Mouse (Mus musculus): Measurements from ENCODE around the gene Pparg.

The Pparg gene

DNA sequence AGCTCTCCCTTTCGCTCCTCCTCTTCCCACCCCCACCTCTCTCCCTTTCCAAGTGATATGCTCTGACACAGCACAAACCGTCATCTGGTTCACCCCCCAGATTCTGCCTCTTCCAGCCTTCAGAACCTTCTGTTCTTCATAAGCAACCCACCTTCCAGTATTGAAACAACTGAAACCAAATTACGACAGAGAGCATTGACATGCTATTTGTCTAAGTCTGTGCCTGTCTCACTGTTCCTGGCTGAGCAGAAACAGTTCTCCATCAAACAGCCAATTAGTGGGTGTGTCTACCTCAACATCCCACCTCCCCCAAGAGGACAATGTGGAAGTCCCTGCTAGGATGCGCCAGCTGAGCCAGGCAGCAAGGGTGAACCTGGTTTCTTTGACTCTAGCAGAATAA lies 157.2 kb downstream of the Pparg start:
- DNase-seq = no peak

DNA sequence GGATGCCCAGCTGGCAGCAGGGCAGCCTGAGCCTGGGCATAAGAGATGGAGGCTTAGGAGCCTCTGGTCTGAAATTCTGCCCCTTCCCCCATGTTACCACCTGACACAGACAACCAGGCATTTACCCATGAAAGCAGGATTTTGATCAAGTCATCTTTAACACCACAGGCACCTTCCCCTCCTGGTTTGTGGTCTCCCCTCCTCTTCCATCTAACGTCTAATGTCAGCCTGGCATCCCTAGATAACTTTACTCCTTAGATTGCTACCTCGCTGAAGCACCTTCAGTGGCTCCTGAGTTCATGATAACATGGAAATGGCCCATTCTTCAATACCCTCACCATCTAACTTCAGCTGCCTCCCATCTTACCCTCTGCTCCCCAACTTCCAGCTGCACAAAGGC lies 157.6 kb downstream of the Pparg start:
- DNase-seq = no peak

DNA sequence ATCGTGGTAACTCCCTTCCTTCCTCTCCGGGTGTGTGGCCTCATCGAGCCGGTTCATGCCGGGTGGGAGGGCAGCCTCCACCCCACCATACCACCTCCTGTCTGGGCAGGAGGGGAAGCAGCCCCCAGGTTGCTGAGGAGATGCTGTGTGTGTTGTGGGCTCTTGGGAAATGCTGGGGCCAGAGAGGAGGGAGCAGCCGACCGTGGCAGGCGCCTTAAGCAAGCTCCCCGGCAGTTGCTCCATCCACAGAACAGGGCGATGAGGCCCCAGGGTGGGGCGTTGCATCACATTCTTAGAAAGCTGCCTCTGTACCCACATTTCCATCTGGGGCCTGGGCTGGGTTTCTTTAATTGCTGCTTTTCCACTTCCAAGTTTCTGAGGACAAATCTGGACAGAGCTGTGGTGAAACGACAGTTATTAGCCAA lies 158.5 kb downstream of the Pparg start:
- DNase-seq = peak; percentile 76

DNA sequence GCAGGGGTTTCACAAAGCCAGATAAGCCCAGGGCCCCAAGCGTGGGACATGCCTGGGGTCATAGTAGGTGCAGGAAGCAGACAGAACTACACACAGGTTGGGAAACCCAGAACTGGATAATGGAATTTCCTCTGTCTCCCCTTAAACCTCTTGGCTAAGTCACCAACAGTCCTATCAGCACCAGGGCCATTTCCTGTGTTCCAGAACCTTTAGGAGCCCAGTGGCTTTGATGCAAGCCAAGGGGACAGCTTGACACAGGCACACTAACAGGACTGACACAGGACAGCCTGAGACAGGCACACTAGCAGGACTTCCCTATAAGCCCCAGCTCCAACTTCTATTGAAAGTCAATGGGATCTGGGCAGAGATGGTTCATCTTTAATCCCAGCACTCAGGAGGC lies 161.2 kb downstream of the Pparg start:
- DNase-seq = no peak

GRCm38 (mm10) chr6:115522691-115523146 lies 162.0 kb downstream of the Pparg start:
- DNase-seq = no peak

DNA sequence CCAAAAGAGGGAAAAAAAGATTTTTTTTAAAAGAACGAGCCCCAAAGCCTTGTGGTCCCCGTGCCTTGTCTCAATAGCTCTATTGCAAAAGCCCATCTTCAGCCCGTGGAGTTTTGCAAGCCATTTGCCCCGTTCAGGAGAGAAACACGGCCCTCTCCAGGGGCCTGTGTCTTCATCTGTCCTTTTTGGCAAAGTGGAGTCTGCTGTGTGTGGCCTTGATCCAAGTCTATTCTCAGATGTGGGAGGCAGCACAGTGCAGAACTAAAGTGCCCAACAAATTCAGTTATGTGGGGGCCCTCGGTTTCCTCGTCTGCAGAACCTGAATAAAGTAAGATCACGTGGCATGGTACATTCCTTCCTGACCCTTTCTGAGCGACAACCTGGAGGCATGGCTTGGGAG lies 162.4 kb downstream of the Pparg start:
- peak; percentile 59 for DNase-seq

GRCm38 (mm10) chr6:115524449-115524990 lies 163.8 kb downstream of the Pparg start:
- DNase-seq = peak; percentile 28

- no peak for DNase-seq
Observed at GRCm38 (mm10) chr6:115527418-115527817, 166.7 kb downstream of the Pparg start.

- no peak for DNase-seq
Observed at GRCm38 (mm10) chr6:115528372-115528771, 167.6 kb downstream of the Pparg start.

DNA sequence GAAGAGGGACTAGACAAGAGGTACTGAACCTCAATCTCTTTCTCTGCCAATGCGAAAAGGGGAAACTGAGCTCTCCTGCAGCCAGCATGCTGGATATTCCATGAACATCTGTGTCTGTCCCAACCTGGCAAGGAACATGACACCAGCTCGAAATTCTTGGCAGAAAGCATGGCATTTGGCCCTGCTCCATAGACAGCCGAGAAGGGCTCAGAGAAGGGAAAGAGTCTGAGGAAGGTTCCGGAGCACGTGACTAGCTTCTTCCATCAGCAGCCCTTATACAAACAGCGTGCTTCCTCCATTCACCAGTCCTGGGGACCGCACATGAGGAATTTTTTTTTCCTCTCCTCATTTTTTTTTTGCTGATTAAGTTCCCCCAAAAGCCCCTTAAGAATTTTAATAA lies 173.9 kb downstream of the Pparg start:
- peak; percentile 45 for DNase-seq

GRCm38 (mm10) chr6:115536169-115536568 lies 175.4 kb downstream of the Pparg start:
- no peak for DNase-seq

DNA sequence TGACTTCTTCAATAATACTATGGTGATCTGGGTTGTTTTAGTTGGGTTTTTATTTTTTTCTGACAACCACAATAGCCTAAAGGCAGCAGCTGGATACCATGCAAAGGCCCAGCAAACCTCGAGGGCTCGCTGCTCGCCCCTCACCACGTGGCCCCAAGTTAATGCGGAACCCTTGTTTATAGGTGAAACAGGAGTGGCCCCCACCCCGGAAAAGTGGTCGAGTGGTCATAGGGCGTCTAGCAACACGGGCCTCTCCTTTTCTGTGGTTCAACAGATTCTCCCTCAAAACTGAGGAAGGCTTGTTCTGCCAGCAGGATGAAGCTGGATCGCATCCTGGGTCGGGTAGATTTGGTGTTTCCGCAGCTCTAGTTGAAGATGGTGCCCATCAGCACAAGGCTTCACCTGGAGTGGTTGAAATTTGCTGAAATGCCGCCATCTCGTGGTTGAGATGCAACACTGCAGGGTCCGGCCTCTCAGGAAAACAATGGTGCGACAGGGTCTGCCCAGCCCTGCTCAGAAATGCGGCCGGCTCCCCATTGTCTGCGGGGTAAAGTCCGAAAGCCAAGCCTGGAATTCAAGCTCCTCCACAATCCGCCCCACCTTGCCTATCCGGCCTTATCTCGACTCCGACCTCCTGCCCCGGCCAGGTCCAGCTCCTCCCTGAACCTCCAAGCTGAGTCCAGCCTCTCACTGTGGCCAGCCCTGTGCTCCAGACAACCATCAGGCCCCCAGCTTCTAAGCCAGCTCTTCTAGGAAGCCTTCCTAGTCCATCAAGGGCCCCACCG lies 178.1 kb downstream of the Pparg start:
- peak; percentile 88 for DNase-seq

Data from lung, postnatal 36 days (tissue).